In the genomic region with DNA sequence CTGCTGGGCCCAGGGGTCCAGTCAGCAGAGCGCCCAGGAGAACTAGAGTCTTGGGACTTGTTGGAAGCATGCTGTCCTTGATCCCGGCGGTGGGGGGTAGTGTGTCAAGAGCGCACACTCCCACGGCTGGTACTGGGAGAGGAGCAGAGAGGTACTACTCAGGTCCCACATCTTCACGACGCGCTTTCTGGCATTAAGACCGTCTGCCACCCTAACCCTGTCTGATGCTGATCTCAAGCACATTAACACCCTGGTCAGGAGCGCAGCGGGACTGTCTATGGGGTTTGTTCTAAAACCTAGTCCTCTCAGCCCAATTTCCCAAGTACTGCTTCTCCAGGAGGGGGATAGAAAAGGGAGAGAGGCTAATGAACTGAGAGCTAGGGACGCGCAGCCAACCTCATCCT, we compare ENCODE assay signal across 10 mouse cellular contexts. TPM values are rescaled to one million over a fixed set of nuclear protein-coding genes. Genes with fewer than 3 reads are reported as not detected.
DNase-seq lines count a peak whose midpoint lies in the region; ATAC-seq lines count a peak whose summit lies in the region.
"Had no signal": no experiment of that assay in that cellular context is flagged by ENCODE, and none has a peak within 500 bp of the region (broad histone marks: within the 10 kb centered on the region; RNA-seq: fewer than 3 reads in every experiment).

Gene Duox2 (minus strand): TSS at position 354 of the 404 bp plus-strand sequence.

- H3K27me3 ChIP-seq in heart, embryonic 16.5 days (ENCODE audit: control insufficient read depth, insufficient read depth, low read length): peaks cover 89% of the 10 kb centered on the region
- H3K27me3 ChIP-seq in embryonic facial prominence, embryonic 11.5 days (ENCODE audit: control insufficient read depth, insufficient read depth, low read length): peaks cover 73% of the 10 kb centered on the region
- H3K27me3 ChIP-seq in hindbrain, embryonic 16.5 days (replicated peaks; ENCODE audit: control insufficient read depth, insufficient read depth, low read length): peaks cover 49% of the 10 kb centered on the region
- H3K27me3 ChIP-seq in midbrain, embryonic 15.5 days (replicated peaks): peaks cover 87% of the 10 kb centered on the region

- no peak within 1 kb of the TSS for H3K9ac ChIP-seq in heart, embryonic 16.5 days (ENCODE audit: low read length)
- no peak within 1 kb of the TSS; the same call in 1 of the 2 replicates for H3K9ac ChIP-seq in embryonic facial prominence, embryonic 11.5 days (replicated peaks; ENCODE audit: low read length)
- no peak within 1 kb of the TSS for H3K9ac ChIP-seq in hindbrain, embryonic 16.5 days (ENCODE audit: low read depth, low read length)
- H3K9ac ChIP-seq in midbrain, embryonic 15.5 days: no peak within 1 kb of the TSS

- no peak within 1 kb of the TSS for H3K27ac ChIP-seq in heart, embryonic 16.5 days (ENCODE audit: low read length)
- no peak within 1 kb of the TSS for H3K27ac ChIP-seq in embryonic facial prominence, embryonic 11.5 days (replicated peaks; ENCODE audit: low read depth, low read length)
- H3K27ac ChIP-seq in hindbrain, embryonic 16.5 days (ENCODE audit: low read depth, low read length): no peak within 1 kb of the TSS
- H3K27ac ChIP-seq in midbrain, embryonic 15.5 days: no peak within 1 kb of the TSS

- peak within 1 kb of the TSS; percentile 59 for H3K4me2 ChIP-seq in heart, embryonic 16.5 days (ENCODE audit: low read depth, low read length)
- H3K4me2 ChIP-seq in embryonic facial prominence, embryonic 11.5 days (ENCODE audit: low read depth, low read length): peak within 1 kb of the TSS; percentile 37
- peak within 1 kb of the TSS; percentile 48 for H3K4me2 ChIP-seq in hindbrain, embryonic 16.5 days (ENCODE audit: low read length)
- H3K4me2 ChIP-seq in midbrain, embryonic 15.5 days: peak within 1 kb of the TSS; percentile 46

- DNase-seq in heart, adult 8-10 months (ENCODE audit: low spot score): no peak
- DNase-seq in embryonic facial prominence, embryonic 11.5 days (ENCODE audit: low spot score): peak; percentile 5
- no peak for DNase-seq in urinary bladder, postnatal 4 days (ENCODE audit: low spot score in 2 of 2)
- no peak for DNase-seq in left cerebral cortex, postnatal 25 days (ENCODE audit: low spot score in 2 of 2)
- DNase-seq: right cerebral cortex, postnatal 25 days had no signal

- intact Hi-C loops in left cerebral cortex, postnatal 25 days (cut with DNase I): no loop called here

- ATAC-seq in heart, embryonic 16.5 days (replicated peaks; ENCODE audit: extremely low read depth, insufficient read depth, low FRiP score): no peak
- ATAC-seq in embryonic facial prominence, embryonic 11.5 days (replicated peaks; ENCODE audit: insufficient number of reproducible peaks, low FRiP score, low TSS enrichment, low read depth): no peak
- no peak for ATAC-seq in hindbrain, embryonic 16.5 days
- no peak for ATAC-seq in midbrain, embryonic 15.5 days (replicated peaks)
- ATAC-seq in cerebellum, adult (ENCODE audit: insufficient number of reproducible peaks, low FRiP score, low TSS enrichment): no peak

- no peaks in the 10 kb centered on the region for H3K36me3 ChIP-seq in heart, embryonic 16.5 days (ENCODE audit: control insufficient read depth, insufficient read depth)
- no peaks in the 10 kb centered on the region for H3K36me3 ChIP-seq in embryonic facial prominence, embryonic 11.5 days (replicated peaks; ENCODE audit: control insufficient read depth, insufficient read depth, low read depth, low read length)
- H3K36me3 ChIP-seq in hindbrain, embryonic 16.5 days (ENCODE audit: control insufficient read depth, insufficient read depth, low read length): no peaks in the 10 kb centered on the region
- H3K36me3 ChIP-seq in midbrain, embryonic 15.5 days (replicated peaks): no peaks in the 10 kb centered on the region
- H3K36me3 ChIP-seq: G1E had no signal

- H3K4me3 ChIP-seq in heart, embryonic 16.5 days (ENCODE audit: low read length): peak within 1 kb of the TSS; percentile 45
- H3K4me3 ChIP-seq in embryonic facial prominence, embryonic 11.5 days (ENCODE audit: low read depth, low read length): peak within 1 kb of the TSS; percentile 17; the same call in 1 of the 2 replicates
- H3K4me3 ChIP-seq in hindbrain, embryonic 16.5 days (ENCODE audit: low read length): peak within 1 kb of the TSS; percentile 30
- H3K4me3 ChIP-seq in midbrain, embryonic 15.5 days: peak within 1 kb of the TSS; percentile 26

- H3K4me1 ChIP-seq in heart, embryonic 16.5 days (ENCODE audit: control insufficient read depth, insufficient read depth, low read length): peaks cover 25% of the 10 kb centered on the region
- H3K4me1 ChIP-seq in embryonic facial prominence, embryonic 11.5 days (ENCODE audit: control insufficient read depth, insufficient read depth, low read length): peaks cover 4% of the 10 kb centered on the region; the same call in 1 of the 2 replicates
- H3K4me1 ChIP-seq in hindbrain, embryonic 16.5 days (ENCODE audit: control insufficient read depth, insufficient read depth, low read depth, low read length): peaks cover 39% of the 10 kb centered on the region
- H3K4me1 ChIP-seq in midbrain, embryonic 15.5 days: peaks cover 44% of the 10 kb centered on the region

- WGBS in heart, embryonic 16.5 days: 4% methylated on average over 13 of the region's 13 CpGs
- WGBS in embryonic facial prominence, embryonic 11.5 days: 3% methylated on average over 13 of the region's 13 CpGs
- WGBS in hindbrain, embryonic 16.5 days: 0% methylated on average over 13 of the region's 13 CpGs
- 3% methylated on average over 13 of the region's 13 CpGs for WGBS in midbrain, embryonic 15.5 days

- no peaks in the 10 kb centered on the region for H3K9me3 ChIP-seq in heart, embryonic 16.5 days (replicated peaks; ENCODE audit: control insufficient read depth, low read length)
- H3K9me3 ChIP-seq in embryonic facial prominence, embryonic 11.5 days (replicated peaks; ENCODE audit: control insufficient read depth, low read length): no peaks in the 10 kb centered on the region
- H3K9me3 ChIP-seq in hindbrain, embryonic 16.5 days (ENCODE audit: control insufficient read depth, low read length): no peaks in the 10 kb centered on the region
- H3K9me3 ChIP-seq in midbrain, embryonic 15.5 days: no peaks in the 10 kb centered on the region
- H3K9me3 ChIP-seq: G1E had no signal

RNA-seq across cellular contexts. Expression of gene Duox2, which starts in this region (rescaled TPM):
- polyA plus RNA-seq in heart, embryonic 16.5 days (2015; fragmentation: Nextera tagmentation; extraction: Ambion mirVana): 0.05 and 0.11 TPM in 2 replicates
- under 1 TPM; 0.46 to 0.82 (median 0.54) TPM for total RNA-seq in heart, adult 8-10 months (2022)
- polyA plus RNA-seq in embryonic facial prominence, embryonic 11.5 days (2014; fragmentation: Nextera tagmentation; extraction: Ambion mirVana): not detected in 2 replicates
- 0.03 TPM in 1 of 2 replicates, not detected in the other for polyA plus RNA-seq in hindbrain, embryonic 16.5 days (2015; fragmentation: Nextera tagmentation; extraction: Ambion mirVana)
- not detected in 2 replicates for polyA plus RNA-seq in midbrain, embryonic 15.5 days (2015; fragmentation: Nextera tagmentation; extraction: Ambion mirVana)
- under 1 TPM in 1 of 2 experiments, not detected in 1; 0.07 TPM for total RNA-seq in left cerebral cortex, postnatal 25 days (2021)
- polyA plus RNA-seq: G1E had no signal

Comparison
In these comparisons a context has a peak if more than half of its experiments do, and no peak if none do; other contexts are left out.
1. Peak in DNase-seq, H3K4me3 ChIP-seq and H3K4me2 ChIP-seq in embryonic facial prominence, embryonic 11.5 days; RNA of the gene not detected or under 1 TPM.